Mouse (Mus musculus) hindbrain, embryonic 11.5 days (tissue): ENCODE data around the gene Spata31d1a. TPM values are rescaled to one million over a fixed set of nuclear protein-coding genes. Genes with fewer than 3 reads are reported as not detected.
A peak's percentile ranks its signal among the peaks of the same experiment; 100 is the strongest.

ENCODE experiments used
- ATAC-seq: fragments of 200-750 bp; cut with Nextera tagmentation; 2 replicates; pipeline ENCODE4 v1.8.0; 2017; ENCODE audit warnings: mild to moderate bottlenecking, moderate TSS enrichment, moderate library complexity; ENCODE audit not compliant: low FRiP score
- DNase-seq: peaks from one replicate; pipeline ENCODE4 v3.0.0-alpha.2; 2015; ENCODE audit warnings: low spot score
- H3K27ac ChIP-seq: fragments of 300-500 bp; sonication (generic); 2 replicates; pipeline ENCODE4 v1.5.1; 2014; ENCODE audit warnings: mild to moderate bottlenecking, low read depth, low read length
- H3K27me3 ChIP-seq: fragments of 300-500 bp; sonication (generic); 2 replicates; pipeline ENCODE4 v1.6.1; 2014; ENCODE audit warnings: mild to moderate bottlenecking, low read length, moderate library complexity, mixed read lengths; ENCODE audit not compliant: control insufficient read depth, insufficient read depth
- H3K36me3 ChIP-seq: fragments of 300-500 bp; sonication (generic); 2 replicates; pipeline ENCODE4 v1.6.1; 2014; ENCODE audit warnings: mild to moderate bottlenecking, low read length, moderate library complexity, mixed read lengths; ENCODE audit not compliant: control insufficient read depth, insufficient read depth
- H3K4me1 ChIP-seq: fragments of 300-500 bp; sonication (generic); replicated peaks from 2 replicates; pipeline ENCODE4 v1.6.1; 2014; ENCODE audit warnings: low read length, mixed read lengths; ENCODE audit not compliant: control insufficient read depth, insufficient read depth
- H3K4me2 ChIP-seq: fragments of 300-500 bp; sonication (generic); replicated peaks from 2 replicates; pipeline ENCODE4 v1.6.1; 2014; ENCODE audit warnings: mild to moderate bottlenecking, low read depth, low read length
- H3K4me3 ChIP-seq: fragments of 300-500 bp; sonication (generic); 2 replicates; pipeline ENCODE4 v1.5.1; 2014; ENCODE audit warnings: low read depth, low read length
- H3K9ac ChIP-seq: fragments of 300-500 bp; sonication (generic); 2 replicates; pipeline ENCODE4 v1.6.1; 2014; ENCODE audit warnings: low read depth, low read length
- H3K9me3 ChIP-seq: fragments of 300-500 bp; sonication (generic); 2 replicates; pipeline ENCODE4 v1.6.1; 2016; ENCODE audit warnings: low read length; ENCODE audit not compliant: control insufficient read depth
- WGBS: fragments of 180-500 bp; shearing (Covaris S2); extraction: QIAGEN DNeasy Blood & Tissue Kit; methylation state at CpG from one replicate; pipeline ENCODE4 v1.1.7; 2014; 5-methylcytosine and 5-hydroxymethylcytosine counted together
- polyA plus RNA-seq: library from polyadenylated mRNA; unstranded; fragments of >200 nt; fragmentation: Nextera tagmentation; extraction: Ambion mirVana; gene quantifications from 2 replicates; pipeline ENCODE4 v1.2.1, GENCODE M21; 2014

Gene Spata31d1a
- polyA plus RNA-seq, 1 experiment from 2014 or later: 0.03 TPM

DNA sequence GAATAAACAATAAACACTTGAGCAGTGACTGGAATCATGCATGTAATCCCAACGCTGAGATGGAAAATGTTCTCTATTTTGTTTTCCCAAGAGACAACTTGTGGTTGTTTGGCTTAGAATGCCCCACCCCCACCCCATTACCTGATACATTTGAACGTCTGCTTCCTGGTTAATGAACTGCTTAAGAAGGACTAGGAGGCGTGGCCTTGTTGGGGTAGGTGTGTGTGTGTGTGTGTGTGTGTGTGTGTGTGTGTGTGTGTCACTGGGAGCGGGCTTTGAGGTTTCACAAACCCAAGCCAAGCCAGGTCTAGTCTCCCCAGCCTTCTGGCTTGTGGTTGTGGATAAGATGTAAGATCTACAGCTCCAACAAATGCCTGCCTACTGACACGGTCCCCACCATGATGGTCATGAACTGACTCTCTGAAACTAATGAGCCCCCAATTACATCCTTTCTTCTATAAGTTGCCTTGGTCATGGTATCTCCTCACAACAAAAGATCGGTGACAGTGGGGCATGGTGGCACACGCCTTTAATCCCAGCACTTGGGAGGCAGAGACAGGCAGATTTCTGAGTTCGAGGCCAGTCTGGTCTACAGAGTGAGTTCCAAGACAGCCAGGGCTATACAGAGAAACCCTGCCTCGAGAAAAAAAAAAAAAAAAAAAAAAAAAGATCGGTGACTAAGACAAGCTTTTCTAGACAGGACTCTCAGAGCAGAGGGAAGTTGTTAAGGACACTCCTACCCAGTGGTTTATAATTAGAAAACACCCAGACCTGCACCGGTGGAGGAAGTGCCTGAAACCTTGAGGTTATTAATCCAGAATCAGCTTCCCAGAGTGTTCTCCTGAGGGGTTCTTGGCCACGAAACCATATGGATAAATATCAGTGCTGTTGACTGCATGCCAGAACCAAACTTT, 33.6 kb downstream of the Spata31d1a start:
- no peak for ATAC-seq
- WGBS: 81% methylated on average over 11 of the region's 12 CpGs
- Histone ChIP-seq H3K4me1 (peaks cover 4% of the 10 kb centered on the region; the same call in 1 of the 2 replicates), H3K27me3 (no peaks in the 10 kb centered on the region), H3K9me3 (no peaks in the 10 kb centered on the region), H3K27ac (no peak overlapping the region), H3K4me2 (no peak overlapping the region; the same call in 1 of the 2 replicates), H3K4me3 (no peak overlapping the region), H3K9ac (no peak overlapping the region), H3K36me3 (no peaks in the 10 kb centered on the region)
- no peak for DNase-seq

GRCm38 (mm10) chr13:59675151-59676011, 34.7 kb downstream of the Spata31d1a start, which contains the start of gene Golm1:
Gene Golm1 (minus strand): TSS chr13:59675811.
- Histone ChIP-seq H3K4me3 (peak within 1 kb of the TSS; percentile 84), H3K9ac (peak within 1 kb of the TSS; percentile 94), H3K4me1 (peaks cover 7% of the 10 kb centered on the region; the same call in 1 of the 2 replicates), H3K9me3 (no peaks in the 10 kb centered on the region), H3K4me2 (peak within 1 kb of the TSS; percentile 71), H3K27me3 (no peaks in the 10 kb centered on the region), H3K27ac (peak within 1 kb of the TSS; percentile 91), H3K36me3 (no peaks in the 10 kb centered on the region)
- DNase-seq: peak; percentile 83
- WGBS: under 1% methylated on average over 55 of the region's 61 CpGs
- ATAC-seq: peak; percentile 82

GRCm38 (mm10) chr13:59674761-59675150, 35.4 kb downstream of the Spata31d1a start:
- peak overlapping the region; percentile 84 for H3K4me3 ChIP-seq
- H3K4me2 ChIP-seq: peak overlapping the region; percentile 71
- no peaks in the 10 kb centered on the region for H3K27me3 ChIP-seq
- peak overlapping the region; percentile 94 for H3K9ac ChIP-seq
- H3K9me3 ChIP-seq: no peaks in the 10 kb centered on the region
- under 1% methylated on average over 13 of the region's 13 CpGs for WGBS
- no peaks in the 10 kb centered on the region for H3K36me3 ChIP-seq
- DNase-seq (peak; percentile 77), ATAC-seq (peak; percentile 36; the same call in 1 of the 2 replicates)
- H3K4me1 ChIP-seq: peaks cover 7% of the 10 kb centered on the region; the same call in 1 of the 2 replicates
- H3K27ac ChIP-seq: peak overlapping the region; percentile 91

GRCm38 (mm10) chr13:59674215-59674614, 35.9 kb downstream of the Spata31d1a start:
- peaks cover 7% of the 10 kb centered on the region; the same call in 1 of the 2 replicates for H3K4me1 ChIP-seq
- no peaks in the 10 kb centered on the region for H3K9me3 ChIP-seq
- H3K4me3 ChIP-seq: peak overlapping the region; percentile 84
- peak overlapping the region; percentile 71 for H3K4me2 ChIP-seq
- no peaks in the 10 kb centered on the region for H3K36me3 ChIP-seq
- H3K9ac ChIP-seq: peak overlapping the region; percentile 94
- H3K27me3 ChIP-seq: no peaks in the 10 kb centered on the region
- H3K27ac ChIP-seq: peak overlapping the region; percentile 91
- DNase-seq: peak; percentile 76
- peak; percentile 61 for ATAC-seq
- WGBS: 1% methylated on average over 3 of the region's 3 CpGs

DNA sequence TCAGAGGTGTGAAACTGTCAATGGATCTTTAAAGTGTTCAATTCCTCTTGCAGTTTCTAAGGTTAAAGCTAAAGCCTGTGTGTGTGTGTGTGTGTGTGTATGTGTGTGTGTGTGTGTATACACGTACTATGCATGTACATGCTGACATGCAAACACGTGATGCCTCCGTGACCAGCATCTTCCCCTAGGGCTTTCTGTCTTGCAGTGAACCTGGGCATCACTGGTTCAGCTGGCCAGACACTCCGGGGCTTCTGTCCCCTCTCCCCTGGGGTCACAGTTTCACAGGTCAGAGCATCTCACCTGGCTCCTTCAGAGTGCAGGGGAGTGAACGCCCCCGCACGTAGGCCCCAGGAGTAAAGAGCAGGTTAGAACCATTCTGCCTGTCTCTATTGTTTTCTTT, 36.5 kb downstream of the Spata31d1a start:
- Histone ChIP-seq H3K9me3 (no peaks in the 10 kb centered on the region), H3K27ac (peak overlapping the region; percentile 91), H3K9ac (peak overlapping the region; percentile 94), H3K4me1 (peaks cover 7% of the 10 kb centered on the region; the same call in 1 of the 2 replicates), H3K36me3 (no peaks in the 10 kb centered on the region), H3K4me3 (peak overlapping the region; percentile 84), H3K4me2 (peak overlapping the region; percentile 71), H3K27me3 (no peaks in the 10 kb centered on the region)
- 28% methylated on average over 7 of the region's 7 CpGs for WGBS
- ATAC-seq: 0 out of 2 replicates have a peak, but pooled peaks have one; percentile 14
- peak; percentile 53 for DNase-seq

- WGBS: 75% methylated on average over 6 of the region's 6 CpGs
- Histone ChIP-seq H3K27ac (peak overlapping the region; percentile 45; the same call in 1 of the 2 replicates), H3K4me1 (peaks cover 7% of the 10 kb centered on the region; the same call in 1 of the 2 replicates), H3K4me2 (0 out of 2 replicates have a peak overlapping the region, but pooled peaks have one; percentile 7), H3K4me3 (no peak overlapping the region), H3K9me3 (no peaks in the 10 kb centered on the region), H3K27me3 (no peaks in the 10 kb centered on the region), H3K9ac (no peak overlapping the region), H3K36me3 (no peaks in the 10 kb centered on the region)
- DNase-seq (no peak), ATAC-seq (no peak)
Measured at GRCm38 (mm10) chr13:59672248-59672647, 37.9 kb downstream of the Spata31d1a start.

- H3K4me3 ChIP-seq: no peak overlapping the region
- no peaks in the 10 kb centered on the region for H3K27me3 ChIP-seq
- whole genome bisulfite sequencing: 60% methylated on average over 2 of the region's 2 CpGs
- no peak overlapping the region for H3K4me2 ChIP-seq
- peaks cover 7% of the 10 kb centered on the region; the same call in 1 of the 2 replicates for H3K4me1 ChIP-seq
- DNase-seq: peak; percentile 66
- no peak overlapping the region for H3K9ac ChIP-seq
- H3K9me3 ChIP-seq: no peaks in the 10 kb centered on the region
- no peaks in the 10 kb centered on the region for H3K36me3 ChIP-seq
- ATAC-seq: peak; percentile 19; the same call in 1 of the 2 replicates
- peak overlapping the region; percentile 45 for H3K27ac ChIP-seq
Measured at GRCm38 (mm10) chr13:59671521-59671920, 38.6 kb downstream of the Spata31d1a start.

DNA sequence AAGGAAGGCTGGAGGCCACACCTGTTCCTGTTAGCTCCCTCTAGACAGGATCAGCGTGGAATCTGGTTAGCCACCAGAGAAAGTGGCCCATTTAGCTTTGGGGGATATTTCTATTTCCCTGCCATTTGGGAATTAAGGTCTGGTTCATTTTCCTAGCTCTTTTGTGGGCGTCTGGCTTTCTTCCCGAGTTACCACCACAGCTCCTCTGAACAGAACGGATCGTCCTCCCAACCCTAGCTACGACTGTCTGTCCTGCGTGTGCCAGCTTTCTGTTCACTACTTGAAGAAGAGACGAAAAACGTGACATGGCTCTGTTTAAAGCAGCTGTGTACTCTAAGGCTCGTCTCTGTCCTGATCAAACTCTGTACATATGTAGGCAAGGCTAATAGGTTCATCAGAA, 40.2 kb downstream of the Spata31d1a start:
- no peaks in the 10 kb centered on the region for H3K9me3 ChIP-seq
- no peaks in the 10 kb centered on the region for H3K36me3 ChIP-seq
- peaks cover 7% of the 10 kb centered on the region; the same call in 1 of the 2 replicates for H3K4me1 ChIP-seq
- no peak overlapping the region for H3K4me3 ChIP-seq
- no peak overlapping the region for H3K9ac ChIP-seq
- DNase-seq (no peak), ATAC-seq (no peak)
- H3K4me2 ChIP-seq: no peak overlapping the region
- no peaks in the 10 kb centered on the region for H3K27me3 ChIP-seq
- no peak overlapping the region for H3K27ac ChIP-seq
- WGBS: 92% methylated on average over 10 of the region's 10 CpGs
